Mouse (Mus musculus) embryonic facial prominence, embryonic 13.5 days (tissue): ENCODE results near the gene Cdk11b. TPM values are rescaled to one million over a fixed set of nuclear protein-coding genes. Genes with fewer than 3 reads are reported as not detected.
A peak's percentile ranks its signal among the peaks of the same experiment; 100 is the strongest.

Source experiments
- ATAC-seq: fragments of 200-750 bp; cut with Nextera tagmentation; 2 replicates; pipeline ENCODE4 v1.8.0; 2017; ENCODE audit warnings: low read depth; ENCODE audit not compliant: insufficient number of reproducible peaks, insufficient read depth, low FRiP score, low TSS enrichment
- H3K27ac ChIP-seq: fragments of 300-500 bp; sonication (generic); 2 replicates; pipeline ENCODE4 v1.5.1; 2015; ENCODE audit warnings: moderate library complexity, mild to moderate bottlenecking, inconsistent platforms
- H3K27me3 ChIP-seq: fragments of 300-500 bp; sonication (generic); 2 replicates; pipeline ENCODE4 v1.6.1; 2015; ENCODE audit warnings: mild to moderate bottlenecking, inconsistent platforms
- H3K36me3 ChIP-seq: fragments of 300-500 bp; sonication (generic); 2 replicates; pipeline ENCODE4 v1.6.1; 2015; ENCODE audit warnings: mild to moderate bottlenecking, inconsistent platforms
- H3K4me1 ChIP-seq: fragments of 300-500 bp; sonication (generic); 2 replicates; pipeline ENCODE4 v1.6.1; 2015; ENCODE audit warnings: inconsistent platforms
- H3K4me2 ChIP-seq: fragments of 300-500 bp; sonication (generic); 2 replicates; pipeline ENCODE4 v1.6.1; 2015; ENCODE audit warnings: moderate library complexity, mild to moderate bottlenecking, inconsistent platforms
- H3K4me3 ChIP-seq: fragments of 300-500 bp; sonication (generic); 2 replicates; pipeline ENCODE4 v1.5.1; 2015; ENCODE audit warnings: mild to moderate bottlenecking, inconsistent platforms
- H3K9ac ChIP-seq: fragments of 300-500 bp; sonication (generic); 2 replicates; pipeline ENCODE4 v1.6.1; 2015; ENCODE audit warnings: mild to moderate bottlenecking, inconsistent platforms
- H3K9me3 ChIP-seq: fragments of 300-500 bp; sonication (generic); 2 replicates; pipeline ENCODE4 v1.6.1; 2016; ENCODE audit warnings: inconsistent platforms
- WGBS: fragments of 180-500 bp; shearing (Covaris S2); methylation state at CpG from one replicate; pipeline ENCODE4 v1.1.7; 2015; ENCODE audit warnings: mixed read lengths; 5-methylcytosine and 5-hydroxymethylcytosine counted together
- polyA plus RNA-seq: library from polyadenylated mRNA; unstranded; fragments of >200 nt; fragmentation: Nextera tagmentation; extraction: Ambion mirVana; gene quantifications from 2 replicates; pipeline ENCODE4 v1.2.1, GENCODE M21; 2015

Cdk11b gene
- polyA plus RNA-seq, 1 experiment from 2014 or later, result 76.4 TPM

GRCm38 (mm10) chr4:155595777-155596176, 28.9 kb upstream of the Cdk11b start:
- no peak overlapping the region for H3K4me2 ChIP-seq
- H3K4me3 ChIP-seq, result no peak overlapping the region
- H3K4me1 ChIP-seq, result no peaks in the 10 kb centered on the region
- H3K36me3 ChIP-seq, result 0 out of 2 replicates have a peak, but pooled peaks cover 4% of the 10 kb centered on the region
- H3K9ac ChIP-seq, result no peak overlapping the region
- ATAC-seq, result no peak
- no peaks in the 10 kb centered on the region for H3K27me3 ChIP-seq
- H3K27ac ChIP-seq, result no peak overlapping the region
- H3K9me3 ChIP-seq, result no peaks in the 10 kb centered on the region
- 78% methylated on average over 3 of the region's 3 CpGs for WGBS

GRCm38 (mm10) chr4:155596606-155597005, 28.0 kb upstream of the Cdk11b start:
- 80% methylated on average over 5 of the region's 5 CpGs for WGBS
- H3K9ac ChIP-seq, result no peak overlapping the region
- ATAC-seq, result no peak

GRCm38 (mm10) chr4:155598536-155598935, 26.1 kb upstream of the Cdk11b start:
- no peak overlapping the region for H3K4me3 ChIP-seq
- ATAC-seq, result no peak
- H3K9me3 ChIP-seq, result no peaks in the 10 kb centered on the region
- H3K4me2 ChIP-seq, result no peak overlapping the region
- WGBS, result 17% methylated on average over 20 of the region's 20 CpGs
- no peak overlapping the region for H3K9ac ChIP-seq
- no peaks in the 10 kb centered on the region for H3K27me3 ChIP-seq
- no peak overlapping the region for H3K27ac ChIP-seq
- H3K36me3 ChIP-seq, result peaks cover 8% of the 10 kb centered on the region; the same call in 1 of the 2 replicates
- H3K4me1 ChIP-seq, result peaks cover 11% of the 10 kb centered on the region; the same call in 1 of the 2 replicates

More at GRCm38 (mm10) chr4:155596606-155597005, 28.0 kb upstream of the Cdk11b start:
- Histone ChIP-seq H3K36me3 (no peaks in the 10 kb centered on the region), H3K27me3 (no peaks in the 10 kb centered on the region), H3K27ac (no peak overlapping the region), H3K4me2 (no peak overlapping the region), H3K4me1 (no peaks in the 10 kb centered on the region), H3K4me3 (no peak overlapping the region), H3K9me3 (no peaks in the 10 kb centered on the region)

GRCm38 (mm10) chr4:155599901-155600825, 24.5 kb upstream of the Cdk11b start:
- WGBS, result 84% methylated on average over 11 of the region's 11 CpGs
- Histone ChIP-seq H3K9ac (peak overlapping the region; percentile 94; the same call in 1 of the 2 replicates), H3K27ac (peak overlapping the region; percentile 99; the same call in 1 of the 2 replicates)

GRCm38 (mm10) chr4:155601091-155601996, 23.3 kb upstream of the Cdk11b start, which contains the start of gene Slc35e2:
Gene Slc35e2, plus strand, starts transcription at chr4:155601416.
- Histone ChIP-seq H3K4me1 (peaks cover 11% of the 10 kb centered on the region; the same call in 1 of the 2 replicates), H3K9ac (peak within 1 kb of the TSS; percentile 94), H3K27ac (peak within 1 kb of the TSS; percentile 99), H3K4me2 (peak within 1 kb of the TSS; percentile 87), H3K4me3 (peak within 1 kb of the TSS; percentile 97), H3K27me3 (no peaks in the 10 kb centered on the region), H3K9me3 (no peaks in the 10 kb centered on the region), H3K36me3 (peaks cover 22% of the 10 kb centered on the region; the same call in 1 of the 2 replicates)
- peak; percentile 94 for ATAC-seq
- under 1% methylated on average over 64 of the region's 65 CpGs for WGBS

More at GRCm38 (mm10) chr4:155599901-155600825, 24.5 kb upstream of the Cdk11b start:
- H3K9me3 ChIP-seq, result no peaks in the 10 kb centered on the region
- H3K4me2 ChIP-seq, result peak overlapping the region; percentile 87
- peak overlapping the region; percentile 97 for H3K4me3 ChIP-seq
- ATAC-seq, result no peak
- peaks cover 11% of the 10 kb centered on the region; the same call in 1 of the 2 replicates for H3K4me1 ChIP-seq
- no peaks in the 10 kb centered on the region for H3K27me3 ChIP-seq
- peaks cover 18% of the 10 kb centered on the region; the same call in 1 of the 2 replicates for H3K36me3 ChIP-seq

GRCm38 (mm10) chr4:155601997-155602456, 22.6 kb upstream of the Cdk11b start:
- WGBS, result 1% methylated on average over 31 of the region's 31 CpGs

GRCm38 (mm10) chr4:155602753-155603152, 21.9 kb upstream of the Cdk11b start:
- H3K4me2 ChIP-seq, result peak overlapping the region; percentile 87
- no peak overlapping the region for H3K9ac ChIP-seq

More at GRCm38 (mm10) chr4:155601997-155602456, 22.6 kb upstream of the Cdk11b start:
- peaks cover 11% of the 10 kb centered on the region; the same call in 1 of the 2 replicates for H3K4me1 ChIP-seq
- peak overlapping the region; percentile 99 for H3K27ac ChIP-seq
- H3K9me3 ChIP-seq, result no peaks in the 10 kb centered on the region
- peak overlapping the region; percentile 94 for H3K9ac ChIP-seq
- ATAC-seq, result no peak; the same call in 1 of the 2 replicates
- peak overlapping the region; percentile 97 for H3K4me3 ChIP-seq
- peak overlapping the region; percentile 87 for H3K4me2 ChIP-seq
- H3K36me3 ChIP-seq, result peaks cover 22% of the 10 kb centered on the region; the same call in 1 of the 2 replicates
- H3K27me3 ChIP-seq, result no peaks in the 10 kb centered on the region

GRCm38 (mm10) chr4:155603801-155604200, 20.9 kb upstream of the Cdk11b start:
- peaks cover 25% of the 10 kb centered on the region; the same call in 1 of the 2 replicates for H3K36me3 ChIP-seq
- H3K9ac ChIP-seq, result no peak overlapping the region
- no peak for ATAC-seq
- 96% methylated on average over 6 of the region's 6 CpGs for WGBS
- no peak overlapping the region for H3K4me3 ChIP-seq
- peaks cover 11% of the 10 kb centered on the region; the same call in 1 of the 2 replicates for H3K4me1 ChIP-seq
- no peak overlapping the region for H3K27ac ChIP-seq
- H3K9me3 ChIP-seq, result no peaks in the 10 kb centered on the region
- H3K4me2 ChIP-seq, result no peak overlapping the region
- no peaks in the 10 kb centered on the region for H3K27me3 ChIP-seq

More at GRCm38 (mm10) chr4:155602753-155603152, 21.9 kb upstream of the Cdk11b start:
- Histone ChIP-seq H3K9me3 (no peaks in the 10 kb centered on the region), H3K4me3 (peak overlapping the region; percentile 97), H3K4me1 (peaks cover 11% of the 10 kb centered on the region; the same call in 1 of the 2 replicates), H3K27me3 (no peaks in the 10 kb centered on the region), H3K27ac (no peak overlapping the region), H3K36me3 (peaks cover 25% of the 10 kb centered on the region; the same call in 1 of the 2 replicates)
- no peak for ATAC-seq
- WGBS, result 81% methylated on average over 1 of the region's 1 CpGs

GRCm38 (mm10) chr4:155605132-155605531, 19.5 kb upstream of the Cdk11b start:
- no peak overlapping the region for H3K4me2 ChIP-seq
- WGBS, result 93% methylated on average over 4 of the region's 4 CpGs
- peaks cover 11% of the 10 kb centered on the region; the same call in 1 of the 2 replicates for H3K4me1 ChIP-seq
- ATAC-seq, result no peak
- H3K9me3 ChIP-seq, result no peaks in the 10 kb centered on the region
- H3K27ac ChIP-seq, result no peak overlapping the region
- H3K9ac ChIP-seq, result no peak overlapping the region
- no peak overlapping the region for H3K4me3 ChIP-seq
- no peaks in the 10 kb centered on the region for H3K27me3 ChIP-seq
- H3K36me3 ChIP-seq, result peaks cover 30% of the 10 kb centered on the region

GRCm38 (mm10) chr4:155606825-155607224, 17.8 kb upstream of the Cdk11b start:
- Histone ChIP-seq H3K4me3 (no peak overlapping the region), H3K4me1 (peaks cover 11% of the 10 kb centered on the region; the same call in 1 of the 2 replicates), H3K9ac (no peak overlapping the region), H3K36me3 (peaks cover 45% of the 10 kb centered on the region), H3K4me2 (no peak overlapping the region), H3K9me3 (no peaks in the 10 kb centered on the region), H3K27me3 (no peaks in the 10 kb centered on the region), H3K27ac (no peak overlapping the region)
- ATAC-seq, result no peak
- 85% methylated on average over 2 of the region's 2 CpGs for WGBS
